Mouse (Mus musculus) forebrain, embryonic 13.5 days (tissue): Measurements from ENCODE around the gene Zfp560. TPM values are rescaled to one million over a fixed set of nuclear protein-coding genes. Genes with fewer than 3 reads are reported as not detected.

Experiments used
- polyA plus RNA-seq: library from polyadenylated mRNA; unstranded; fragments of >200 nt; fragmentation: Nextera tagmentation; extraction: Ambion mirVana; gene quantifications from 2 replicates; pipeline ENCODE4 v1.2.1, GENCODE M21; 2015

Gene Zfp560
- polyA plus RNA-seq, 1 experiment from 2014 or later: 49.0 TPM

Other genes with a start within 250 kb of the Zfp560 start
- gene Olfr870, start 211.1 kb downstream of the Zfp560 start, polyA plus RNA-seq: not detected in 2 replicates
- gene Olfr871, start 173.0 kb downstream of the Zfp560 start, polyA plus RNA-seq: not detected in 2 replicates
- not detected in 2 replicates for gene Olfr872, start 148.1 kb downstream of the Zfp560 start, polyA plus RNA-seq
- gene Olfr39, start 102.8 kb downstream of the Zfp560 start, polyA plus RNA-seq: not detected in 2 replicates
- not detected in 2 replicates for gene Olfr873, start 86.6 kb downstream of the Zfp560 start, polyA plus RNA-seq
- gene Olfr18, start 49.1 kb downstream of the Zfp560 start, polyA plus RNA-seq: 0.15 TPM in 1 of 2 replicates, not detected in the other
- gene Zfp26, start 75.0 kb upstream of the Zfp560 start, polyA plus RNA-seq: 22.3 and 23.8 TPM in 2 replicates
- gene Zfp426, start 107.6 kb upstream of the Zfp560 start, polyA plus RNA-seq: 30.1 and 35.2 TPM in 2 replicates
- gene Zfp266, start 136.2 kb upstream of the Zfp560 start, polyA plus RNA-seq: 158 TPM in 2 replicates
- gene Zfp846, start 196.1 kb upstream of the Zfp560 start, polyA plus RNA-seq: 37.0 and 37.1 TPM in 2 replicates